Mouse (Mus musculus) 416B (cell line): ENCODE data around the gene Hk1.

Source experiments
- DNase-seq: peaks from one replicate; pipeline ENCODE4 v3.0.0; 2011; ENCODE audit warnings: low read depth

The Hk1 gene

DNA sequence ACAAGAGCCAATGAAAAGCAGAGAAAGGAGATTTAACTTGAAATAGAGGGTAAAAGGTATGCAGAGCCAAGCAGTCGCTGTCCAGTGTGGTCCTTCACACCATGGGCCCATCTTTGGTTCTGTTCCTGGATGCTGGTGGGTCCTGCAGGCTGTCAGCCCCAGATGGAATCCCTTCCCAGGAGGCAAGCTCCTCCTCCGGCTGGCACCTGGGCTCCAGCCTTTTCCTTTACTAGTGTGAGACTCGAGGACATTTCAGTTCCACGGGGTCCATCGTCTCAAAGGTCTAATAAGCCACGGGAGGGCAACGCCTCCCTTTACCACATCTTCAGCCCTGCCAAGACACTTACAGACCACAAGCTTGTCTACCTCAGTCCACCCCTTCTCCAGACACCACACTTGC lies 60.6 kb downstream of the Hk1 start:
- DNase-seq = no peak

DNA sequence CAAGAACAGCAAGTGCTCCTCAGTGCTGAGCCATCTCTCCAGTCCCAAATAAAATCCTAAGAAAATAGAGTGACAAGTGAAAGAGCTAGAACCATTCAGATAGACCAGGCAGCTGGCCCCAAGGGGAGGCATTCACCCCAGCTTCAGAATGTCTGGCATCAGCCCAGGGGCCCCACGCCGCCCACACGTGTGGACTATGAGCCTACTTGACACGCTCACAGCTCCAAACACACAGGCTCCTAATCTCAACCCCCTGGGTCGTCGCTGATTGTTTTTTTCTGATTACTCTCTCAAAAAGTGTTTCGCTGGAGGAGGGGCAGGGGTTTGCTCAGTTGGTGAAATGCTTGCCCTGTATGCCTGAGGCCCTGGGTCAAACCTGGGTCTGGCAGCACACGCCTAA lies 63.2 kb downstream of the Hk1 start:
- no peak for DNase-seq

DNA sequence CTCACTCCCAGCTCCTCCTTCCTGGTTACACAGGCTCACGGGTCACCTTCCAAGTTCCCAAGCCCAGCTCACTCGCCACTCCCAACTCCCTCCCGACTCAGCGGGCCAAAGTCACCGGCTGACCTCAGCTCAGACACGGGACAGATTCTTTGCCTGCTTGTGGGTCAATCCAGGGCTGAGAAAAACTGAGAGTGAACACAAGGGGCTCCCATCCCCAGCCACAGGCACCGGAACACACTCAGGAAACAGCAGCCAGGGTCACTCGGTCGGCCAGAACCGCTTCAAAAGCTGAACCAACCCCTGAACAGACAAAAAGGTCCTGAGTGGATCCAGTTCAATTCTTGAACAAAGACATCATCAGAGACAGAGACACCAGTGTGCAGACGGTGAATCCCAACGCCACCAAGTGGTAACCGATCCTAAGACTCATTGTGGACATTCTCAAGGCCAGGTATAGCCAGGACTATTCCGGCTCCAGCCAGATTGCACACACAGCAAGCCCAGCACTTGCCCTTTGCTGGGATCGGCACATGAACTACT lies 65.8 kb downstream of the Hk1 start:
- peak; percentile 74 for DNase-seq

DNA sequence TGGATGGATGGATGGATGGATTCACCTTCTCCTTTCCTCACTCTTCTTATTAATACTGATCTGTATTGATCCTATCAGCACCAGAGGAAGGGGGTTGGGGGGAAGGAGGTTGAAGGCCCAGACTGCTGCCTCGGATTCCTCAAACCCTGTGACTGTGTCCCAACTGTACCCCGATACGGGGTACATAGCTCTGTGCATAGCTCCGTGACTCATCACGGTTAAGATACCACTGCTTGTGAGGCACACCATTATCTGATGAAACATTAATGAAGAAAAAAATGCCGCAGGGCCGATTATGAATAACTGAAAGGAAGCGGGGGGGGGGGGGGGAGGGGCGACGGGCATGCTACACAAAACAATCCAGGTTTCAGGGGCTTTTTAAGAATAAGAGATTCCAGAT lies 66.6 kb downstream of the Hk1 start:
- peak; percentile 93 for DNase-seq

DNA sequence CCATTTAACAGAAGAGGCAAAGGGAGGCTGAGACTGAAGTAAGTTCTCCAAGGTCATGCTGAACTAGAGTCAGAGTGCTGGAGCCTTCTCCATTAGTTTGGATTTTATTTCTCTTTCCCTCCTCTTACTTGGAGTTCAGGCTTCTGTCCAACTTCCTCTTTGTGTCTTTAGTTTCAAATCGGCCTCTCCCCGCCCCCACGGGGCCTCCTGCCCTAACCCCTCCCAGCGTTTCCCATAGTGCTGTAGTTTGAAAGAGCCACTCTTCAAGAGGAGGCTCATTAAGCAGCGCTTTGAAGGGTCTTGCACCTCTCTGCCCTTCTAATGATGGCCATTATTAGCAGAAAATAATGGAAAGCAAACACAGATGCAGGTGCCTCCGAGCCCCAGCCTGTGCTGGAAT lies 68.2 kb downstream of the Hk1 start:
- peak; percentile 67 for DNase-seq

DNA sequence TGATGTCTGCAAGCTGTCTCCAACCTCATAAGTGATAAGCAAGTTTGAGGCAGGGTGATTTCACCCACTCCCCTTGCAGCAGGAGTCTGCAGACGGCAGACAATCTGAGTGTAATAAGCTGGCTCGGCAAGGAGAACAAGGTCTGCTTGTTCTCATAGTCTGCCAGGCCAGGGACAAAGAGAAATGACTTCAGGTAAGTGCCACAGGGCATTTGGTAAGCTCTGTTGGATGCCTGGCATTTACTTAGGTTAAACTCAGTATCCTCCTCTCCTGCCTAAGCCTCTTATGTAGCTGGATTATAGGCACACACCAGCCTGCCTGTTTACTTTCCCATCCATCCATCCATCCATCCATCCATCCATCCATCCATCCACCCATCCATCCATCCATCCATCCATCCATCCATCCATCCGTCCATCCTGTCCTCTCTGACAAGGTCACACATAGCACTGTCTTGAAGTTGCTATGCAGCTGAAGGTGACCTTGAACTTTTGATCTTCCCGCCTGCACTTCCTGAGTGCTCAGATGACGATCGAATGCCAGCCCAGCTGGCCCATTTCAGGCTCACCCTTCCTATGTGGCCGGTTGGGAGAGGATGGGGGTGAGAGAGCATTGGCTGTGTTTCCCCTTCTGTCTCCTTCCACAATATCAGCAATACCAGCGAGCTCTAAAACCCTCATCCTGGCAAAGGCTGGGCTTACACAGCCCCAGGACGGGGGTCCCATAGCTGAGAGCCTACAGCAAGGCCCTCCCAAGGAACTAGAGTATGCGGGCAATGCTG lies 69.3 kb downstream of the Hk1 start:
- no peak for DNase-seq

DNA sequence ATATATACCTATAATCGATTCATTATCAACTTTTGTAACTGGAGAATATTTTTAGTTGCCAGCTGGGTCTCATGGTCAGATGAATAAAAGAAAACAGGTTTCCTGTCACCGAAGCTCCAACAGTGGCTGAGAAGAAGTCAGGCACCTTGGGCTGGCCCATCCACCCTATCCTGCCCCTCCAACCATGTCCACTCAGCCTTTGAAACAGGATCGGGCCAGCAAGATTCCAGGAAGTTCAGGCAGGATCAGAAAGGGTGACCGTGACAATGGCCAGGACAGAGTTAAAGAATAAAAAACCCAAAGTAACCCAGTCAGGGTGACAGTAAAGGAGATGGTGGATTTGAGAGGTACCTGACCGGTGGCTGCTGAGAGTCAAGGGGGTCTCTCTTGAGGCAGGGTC lies 70.1 kb downstream of the Hk1 start:
- DNase-seq = no peak

DNA sequence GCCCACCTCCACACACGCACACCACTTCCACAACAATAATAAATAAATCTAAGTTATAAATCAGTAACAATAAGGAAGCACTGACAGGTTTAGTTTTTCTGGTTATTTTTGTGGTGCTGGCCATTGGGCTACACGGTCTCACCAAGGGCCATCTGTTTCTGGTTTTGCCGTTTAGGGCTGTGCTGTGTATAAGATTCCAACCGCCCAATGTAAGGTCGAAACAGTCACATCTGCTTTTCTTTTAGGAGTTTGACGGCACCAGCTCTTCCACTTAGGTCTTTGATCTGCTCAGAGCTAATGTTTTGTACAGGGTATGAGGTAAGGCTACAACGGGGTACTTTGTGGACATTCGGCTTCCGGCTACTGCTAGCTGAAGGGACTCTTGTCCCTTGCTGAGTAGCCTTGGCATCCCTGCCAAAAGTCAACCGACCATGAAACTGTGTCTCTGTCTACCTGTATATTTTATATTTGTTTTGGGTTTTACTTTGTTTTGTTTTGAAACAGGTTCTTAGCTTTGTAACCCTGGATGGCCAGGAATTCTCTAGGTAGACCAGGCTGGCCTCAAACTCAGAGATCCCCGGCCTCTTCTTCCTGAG lies 70.7 kb downstream of the Hk1 start:
- DNase-seq = no peak

DNA sequence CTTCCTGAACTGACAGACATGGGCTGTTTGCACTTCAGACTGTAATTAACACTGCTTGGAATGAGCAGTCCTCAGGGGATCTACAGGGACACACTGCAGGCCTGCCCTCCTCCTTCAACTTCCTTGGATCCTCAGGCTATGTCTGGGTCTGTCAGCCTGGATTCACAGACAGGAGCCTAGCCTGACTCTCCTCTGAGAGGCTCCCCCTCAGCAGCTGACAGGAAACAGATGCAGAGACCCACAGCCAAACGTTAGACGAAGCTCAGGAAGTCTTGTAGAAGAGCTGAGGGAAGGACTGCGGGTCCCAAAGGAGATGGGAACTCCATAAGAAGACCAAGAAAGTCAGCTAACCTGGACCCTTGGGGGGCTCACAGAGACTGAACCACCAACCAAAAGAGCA lies 73.2 kb downstream of the Hk1 start:
- peak; percentile 73 for DNase-seq

DNA sequence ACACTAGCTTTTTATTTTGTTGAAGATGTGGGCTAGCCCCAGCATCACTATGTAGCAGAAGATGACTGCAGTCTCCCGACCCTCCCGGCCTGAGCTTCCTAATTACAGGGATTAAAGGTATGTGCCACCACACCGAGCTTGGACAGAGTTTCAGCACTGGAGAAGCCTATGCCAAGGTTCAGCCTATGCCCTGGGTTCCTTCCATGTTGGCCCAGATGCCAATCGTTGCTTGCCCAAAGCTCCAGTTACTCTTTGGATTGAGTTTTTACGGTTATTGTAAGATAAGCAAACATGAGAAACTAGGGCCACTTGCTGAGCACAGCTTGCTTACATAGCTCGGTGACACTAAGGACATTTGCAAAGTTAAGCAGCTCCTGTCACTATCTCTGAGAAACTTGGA lies 74.6 kb downstream of the Hk1 start:
- no peak for DNase-seq

DNA sequence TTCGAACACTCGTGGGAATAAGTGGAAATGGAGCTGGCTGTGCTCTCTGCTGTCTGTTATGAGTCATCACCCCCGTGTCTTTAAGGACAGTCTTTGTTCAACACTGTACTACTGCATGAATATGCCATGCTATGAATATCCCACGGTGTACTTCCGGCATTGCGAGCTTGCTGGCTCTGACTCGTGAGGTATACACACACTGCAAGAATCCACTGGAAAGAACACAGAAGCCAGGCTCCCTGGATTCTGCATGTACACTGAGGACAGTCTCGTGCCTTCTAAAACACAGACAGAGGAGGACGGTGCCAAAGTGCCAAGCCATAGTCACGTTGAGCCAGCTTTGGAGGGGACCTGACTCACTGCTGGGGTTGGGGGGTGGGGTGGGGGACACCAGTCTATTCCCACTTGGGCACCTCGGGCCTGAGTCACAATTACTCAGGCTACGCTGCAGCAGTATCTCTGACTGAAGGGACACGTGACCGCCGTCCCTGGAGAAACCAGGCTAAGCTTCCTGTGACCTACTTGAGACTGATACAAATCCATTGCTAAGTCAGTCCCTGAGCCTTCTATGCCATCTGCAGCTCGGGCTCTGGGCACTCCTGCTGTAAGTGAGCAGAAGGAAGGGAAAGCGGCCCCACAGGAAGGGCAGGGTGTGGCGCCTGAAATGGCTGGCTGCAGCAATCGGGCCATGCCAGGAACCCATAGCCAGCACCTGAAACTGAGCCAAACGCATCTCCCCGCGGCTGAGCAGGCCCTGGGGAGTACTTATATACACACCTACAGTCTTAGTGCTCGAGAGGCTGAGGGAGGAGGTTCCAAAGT lies 79.5 kb downstream of the Hk1 start:
- DNase-seq = peak; percentile 87

DNA sequence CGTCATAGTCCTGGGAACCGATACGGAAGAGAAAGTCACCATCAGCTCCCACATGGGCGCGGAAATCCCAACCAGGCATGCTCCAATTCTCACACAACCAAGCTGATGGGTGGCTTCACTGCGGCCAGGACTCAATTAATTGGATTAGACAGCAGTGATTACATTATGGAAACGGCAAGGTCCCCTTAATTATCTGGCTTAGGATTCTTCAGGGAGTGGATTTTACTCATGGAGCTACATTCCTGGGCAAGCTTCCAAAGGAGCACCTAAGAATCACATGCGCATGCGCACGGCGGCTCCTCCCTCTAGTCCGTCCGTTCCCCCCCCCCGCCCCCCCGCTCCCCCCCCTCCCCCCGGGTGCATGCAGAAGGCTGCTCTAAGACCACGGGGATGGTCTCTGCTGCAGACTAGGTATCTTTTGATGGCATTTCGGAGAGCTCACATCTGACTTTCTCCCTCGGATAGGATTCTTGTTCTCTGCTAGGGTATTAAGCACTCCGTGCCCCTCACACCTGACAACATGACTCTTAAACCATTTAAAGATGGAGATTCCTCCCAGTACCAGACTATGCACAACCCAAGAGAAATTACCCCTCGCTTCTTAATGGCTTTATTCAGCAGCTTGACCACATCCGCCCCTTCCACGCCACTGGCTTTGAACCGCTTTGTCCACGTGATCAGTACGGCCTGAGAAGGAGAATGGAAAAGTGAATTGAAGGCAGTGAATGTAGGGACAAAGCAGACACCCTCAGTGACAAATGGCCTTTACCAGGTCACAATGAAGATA lies 83.4 kb downstream of the Hk1 start:
- DNase-seq = no peak

DNA sequence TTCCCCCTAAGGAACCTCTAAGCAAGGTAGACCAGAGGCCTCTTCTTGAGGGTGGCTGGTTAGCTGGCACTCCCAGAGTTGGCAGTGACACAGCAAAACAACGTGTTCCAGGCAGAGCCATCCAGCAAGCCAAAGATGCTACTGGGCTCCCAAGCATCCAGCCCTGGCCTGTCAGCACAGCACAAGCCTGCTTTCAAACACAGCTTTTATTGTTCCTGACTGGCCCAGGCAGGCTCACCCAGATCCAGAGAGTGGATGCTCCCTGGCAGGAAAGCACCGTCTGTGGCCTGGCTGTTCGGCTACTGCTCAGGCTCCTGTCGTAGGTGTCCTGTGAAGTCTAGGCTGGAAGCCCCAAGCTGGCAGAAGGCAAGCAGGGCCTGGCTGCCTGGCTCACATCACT lies 85.6 kb downstream of the Hk1 start:
- DNase-seq = no peak

DNA sequence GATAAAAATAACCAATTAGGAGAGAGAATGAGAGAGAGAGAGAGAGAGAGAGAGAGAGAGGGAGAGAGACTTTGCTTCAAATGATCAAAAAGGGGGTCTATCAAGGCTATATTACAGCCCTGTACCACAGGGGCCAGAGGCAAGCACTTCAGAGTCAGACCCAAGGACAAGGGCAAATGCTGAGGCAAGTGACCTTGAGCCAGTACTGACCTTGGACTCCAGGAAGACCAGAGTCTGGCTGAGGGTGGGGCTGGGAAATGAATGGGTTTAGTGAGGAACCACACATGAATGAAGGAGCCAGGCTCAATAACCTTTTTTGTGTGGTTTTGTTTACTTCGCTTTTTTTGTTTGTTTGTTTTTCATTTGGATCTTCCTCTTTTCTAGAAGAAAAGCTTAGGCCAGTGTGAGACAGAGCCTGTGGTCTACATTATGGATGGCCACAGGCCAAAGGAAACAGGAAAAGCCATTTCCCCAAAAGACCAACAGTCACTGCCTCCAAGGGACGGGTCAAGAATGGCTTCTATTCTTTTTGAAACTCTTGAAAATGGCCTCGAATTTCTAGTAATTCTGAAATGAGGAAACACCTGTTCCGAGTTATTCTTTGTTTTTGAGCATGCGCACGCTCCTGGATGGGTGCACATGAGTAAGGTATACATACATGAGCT lies 92.1 kb downstream of the Hk1 start:
- peak; percentile 91 for DNase-seq

DNA sequence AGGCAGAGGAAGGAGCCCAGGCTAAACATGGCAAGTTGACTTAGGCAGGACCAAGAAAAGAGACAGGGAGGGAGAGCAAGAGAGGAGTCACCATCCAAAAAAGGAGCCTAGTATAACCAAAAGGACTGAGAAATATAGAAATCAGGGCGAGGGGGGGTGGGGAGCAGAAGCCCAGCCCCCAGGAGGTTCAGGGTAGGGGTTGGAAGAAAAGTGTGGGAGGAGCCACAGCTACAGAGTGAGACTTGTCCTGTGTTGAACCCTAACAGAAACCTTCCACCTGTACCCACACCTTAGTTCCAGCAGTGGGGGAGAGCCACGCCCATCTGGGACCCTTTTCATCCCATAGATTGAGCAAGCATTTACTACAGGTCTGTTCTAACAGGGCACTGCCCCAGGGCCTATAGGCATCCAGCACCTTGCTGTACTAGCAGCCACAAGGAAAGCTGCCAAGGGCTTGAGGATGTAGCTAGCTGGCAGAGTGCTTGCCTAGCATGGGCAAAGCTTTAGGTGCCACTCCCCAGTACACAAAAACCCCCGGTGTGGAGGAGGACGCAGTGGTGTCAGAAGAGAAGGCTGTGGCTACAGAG lies 96.4 kb downstream of the Hk1 start:
- DNase-seq = no peak

DNA sequence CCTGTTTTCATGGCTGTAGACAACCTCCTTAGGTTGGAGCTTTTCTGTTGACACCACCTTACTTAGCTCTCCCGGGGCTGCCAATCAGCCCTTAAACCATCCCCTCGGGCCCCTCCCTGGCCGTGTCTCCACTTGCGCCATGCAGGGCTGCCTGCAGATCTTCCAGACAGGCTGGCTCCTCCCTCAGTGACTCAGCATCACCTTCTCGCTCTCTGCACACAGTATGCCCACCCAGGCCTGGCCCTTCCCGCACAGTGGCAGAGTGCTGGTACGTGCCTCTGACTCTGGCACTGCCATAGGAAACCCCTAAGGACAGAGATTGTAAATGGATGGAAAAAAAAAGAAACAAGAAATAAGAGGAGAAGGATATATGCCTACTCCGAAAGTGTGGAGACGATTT lies 96.9 kb downstream of the Hk1 start:
- DNase-seq = peak; percentile 17

DNA sequence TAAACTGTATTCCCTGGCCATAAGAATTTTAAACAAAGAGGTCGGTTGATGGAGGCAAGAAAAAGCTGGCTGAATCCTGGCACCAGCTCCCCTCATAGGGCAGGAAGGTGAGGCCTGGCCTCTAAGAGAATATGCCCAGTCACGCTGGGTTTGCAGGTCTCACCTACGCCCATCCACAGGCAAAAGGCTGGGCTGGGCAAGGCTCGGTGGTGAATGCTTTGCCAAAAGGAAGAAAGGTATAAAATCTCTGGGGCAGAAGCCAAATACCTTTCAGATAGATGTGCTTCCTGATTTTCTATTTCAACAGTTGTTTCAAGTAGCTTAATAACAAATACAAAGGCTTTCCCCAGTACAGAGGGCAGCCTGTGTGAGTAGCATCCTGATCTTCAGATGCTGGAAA lies 100.0 kb downstream of the Hk1 start:
- no peak for DNase-seq

DNA sequence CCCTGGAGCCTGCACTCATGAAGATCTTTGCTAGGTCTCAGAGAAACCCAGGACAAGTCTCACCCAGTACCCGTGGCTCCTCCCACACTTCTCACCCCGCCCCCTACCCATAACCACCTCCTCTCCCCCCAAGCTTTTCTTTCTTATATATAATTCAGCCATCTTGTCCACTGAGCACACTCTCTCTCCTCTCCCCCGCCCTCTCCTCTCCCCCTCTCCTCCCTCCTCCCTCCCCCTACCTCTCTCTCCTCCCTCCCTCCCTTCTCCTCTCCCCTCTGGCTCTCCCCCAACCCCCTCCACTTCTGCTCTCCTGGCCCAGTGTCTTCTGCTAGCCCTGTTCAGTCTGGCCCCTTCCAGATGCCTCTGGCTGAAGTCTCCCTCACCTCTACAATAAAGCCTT lies 100.6 kb downstream of the Hk1 start:
- no peak for DNase-seq

DNA sequence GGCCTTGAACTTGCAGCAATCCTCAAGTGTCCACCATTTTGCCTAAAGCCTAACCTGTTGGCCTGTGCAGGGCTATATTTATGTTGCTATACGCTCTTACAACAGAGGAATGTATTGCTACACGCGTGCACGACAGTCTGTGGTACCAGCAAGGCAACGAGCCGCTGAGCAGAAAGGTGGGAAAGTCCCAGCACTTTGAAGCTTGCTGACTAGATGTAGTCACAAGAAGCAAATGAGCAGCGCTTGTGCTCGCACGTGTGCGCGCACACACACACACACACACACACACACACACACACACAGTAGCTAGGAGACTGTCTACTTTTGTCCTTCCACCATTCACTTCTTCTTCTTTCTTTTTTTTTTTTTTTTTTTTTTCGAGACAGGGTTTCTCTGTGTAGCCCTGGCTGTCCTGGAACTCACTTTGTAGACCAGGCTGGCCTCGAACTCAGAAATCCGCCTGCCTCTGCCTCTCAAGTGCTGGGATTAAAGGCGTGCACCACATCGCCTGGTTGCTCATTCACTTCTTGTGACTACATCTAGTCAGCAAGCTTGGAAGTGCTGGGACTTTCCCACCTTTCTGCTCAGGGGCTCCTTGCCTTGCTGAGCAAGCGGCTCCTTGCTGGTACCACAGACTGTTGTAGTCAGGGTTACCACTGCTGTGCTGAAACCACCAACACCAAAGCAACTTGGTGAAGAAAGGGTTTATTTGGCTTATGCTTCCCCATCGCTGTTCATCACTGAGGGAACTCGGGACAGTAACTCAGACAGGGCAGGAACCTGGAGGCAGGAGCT lies 102.0 kb downstream of the Hk1 start:
- DNase-seq = no peak

DNA sequence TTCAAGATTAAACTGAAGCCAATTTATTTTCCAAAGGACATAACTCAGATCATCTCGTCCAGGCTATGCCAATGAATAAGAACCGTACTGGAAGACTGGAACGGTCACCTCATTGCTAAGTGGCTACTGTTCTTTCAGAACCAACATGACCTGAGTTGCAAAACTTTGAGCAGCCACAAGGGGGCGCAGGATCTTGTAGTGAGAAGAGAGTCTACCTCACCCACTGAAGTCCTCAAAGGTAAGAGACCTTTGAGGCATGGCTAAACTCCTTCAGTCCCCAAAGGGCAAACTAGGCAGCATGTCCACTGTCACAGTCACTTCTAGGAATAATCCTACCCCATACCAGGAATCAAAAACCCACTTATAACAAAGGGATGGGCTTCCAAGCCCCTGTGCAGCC lies 104.5 kb downstream of the Hk1 start:
- peak; percentile 81 for DNase-seq
